Mouse (Mus musculus): ENCODE data around the gene Cyb5d2.

The Cyb5d2 gene

DNA sequence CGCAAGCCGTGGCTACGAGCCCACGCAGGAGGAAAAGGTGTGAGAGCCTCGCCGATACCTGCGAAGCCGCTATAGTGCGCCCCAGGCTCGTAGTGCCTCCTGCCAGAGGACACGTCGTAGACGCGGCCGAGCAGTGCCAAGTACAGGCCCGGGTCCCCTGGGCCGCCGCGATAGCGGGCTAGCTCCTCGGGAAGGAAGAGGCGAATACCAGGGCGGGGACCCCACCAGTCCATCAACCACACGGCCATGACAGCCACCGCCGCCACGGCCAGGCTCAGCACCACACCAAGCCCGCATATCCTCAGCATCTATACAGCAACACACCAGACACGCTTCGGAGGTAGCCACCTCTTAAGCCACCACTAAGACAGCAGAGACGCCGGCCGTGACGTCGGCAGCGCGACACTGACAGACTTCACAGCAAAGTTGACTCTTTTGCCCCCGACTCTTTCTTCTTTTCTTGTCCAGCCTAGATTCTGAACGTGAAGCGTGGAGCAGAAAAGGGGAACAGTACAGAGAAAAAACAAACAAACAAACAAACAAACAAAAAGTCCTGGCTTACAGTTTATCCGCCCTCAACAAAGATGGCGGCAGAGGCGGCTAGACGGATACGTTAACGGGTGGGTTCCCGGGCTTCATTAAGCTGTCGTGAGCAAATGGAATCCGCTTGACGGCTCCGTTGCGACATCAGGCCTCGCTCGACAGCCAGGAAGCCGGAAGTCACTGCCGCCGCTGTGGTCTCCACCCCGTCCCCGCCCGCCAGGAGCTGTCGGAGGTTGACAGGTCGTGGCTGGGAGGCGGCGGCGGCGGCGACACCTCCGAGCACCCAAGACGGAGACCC lies at the start of gene Cyb5d2, which contains the start of gene Zzef1:
Gene Cyb5d2 (minus strand): TSS at position 688 of the 841 bp plus-strand sequence.
Gene Zzef1 (plus strand): TSS at position 772 of the 841 bp plus-strand sequence.
- peak; percentile 90 for ATAC-seq (ENCODE audit: insufficient number of reproducible peaks, low FRiP score, low TSS enrichment)

DNA sequence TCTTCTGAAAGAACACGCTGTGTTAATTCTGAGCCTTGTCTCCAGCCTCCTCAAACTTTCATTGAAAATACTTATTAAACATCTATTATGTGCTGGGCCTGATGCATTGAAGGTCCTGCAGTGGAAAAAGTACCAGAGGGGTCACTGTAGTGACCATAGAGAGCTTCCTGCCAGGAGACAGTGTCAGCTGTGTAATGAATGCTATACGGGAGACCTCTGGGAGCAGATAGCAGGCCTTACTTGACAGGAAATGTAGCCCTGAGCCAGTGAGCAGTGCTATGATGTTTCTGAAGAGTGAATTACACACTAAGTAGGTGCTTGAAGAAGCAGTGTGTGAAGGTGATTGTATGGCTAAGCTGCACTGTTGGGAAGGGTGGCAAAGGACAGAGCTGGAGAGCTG lies 49.6 kb upstream of the Cyb5d2 start:
- ATAC-seq (ENCODE audit: insufficient number of reproducible peaks, low FRiP score, low TSS enrichment) = no peak

GRCm38 (mm10) chr11:72843576-72843975 lies 47.6 kb upstream of the Cyb5d2 start:
- ATAC-seq (ENCODE audit: insufficient number of reproducible peaks, low FRiP score, low TSS enrichment) = no peak

DNA sequence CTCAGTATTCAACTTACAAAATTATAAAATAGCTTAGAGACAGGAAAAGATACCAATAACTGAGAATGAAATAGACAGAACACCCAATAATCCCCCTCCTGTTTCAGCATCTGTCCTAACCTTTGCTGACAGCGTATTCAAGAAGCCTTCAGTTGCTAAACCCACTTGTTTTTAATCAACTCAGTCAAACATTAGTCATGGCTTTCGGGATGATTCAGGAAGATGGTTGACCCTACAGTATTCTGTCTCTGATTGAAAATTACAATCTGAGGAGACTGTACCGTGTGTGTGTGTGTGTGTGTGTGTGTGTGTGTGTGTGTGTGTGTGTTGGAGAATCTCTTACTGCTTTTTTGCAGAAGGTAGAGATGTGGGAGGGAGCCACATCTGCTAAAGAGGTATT lies 46.8 kb upstream of the Cyb5d2 start:
- no peak for ATAC-seq (ENCODE audit: insufficient number of reproducible peaks, low FRiP score, low TSS enrichment)

DNA sequence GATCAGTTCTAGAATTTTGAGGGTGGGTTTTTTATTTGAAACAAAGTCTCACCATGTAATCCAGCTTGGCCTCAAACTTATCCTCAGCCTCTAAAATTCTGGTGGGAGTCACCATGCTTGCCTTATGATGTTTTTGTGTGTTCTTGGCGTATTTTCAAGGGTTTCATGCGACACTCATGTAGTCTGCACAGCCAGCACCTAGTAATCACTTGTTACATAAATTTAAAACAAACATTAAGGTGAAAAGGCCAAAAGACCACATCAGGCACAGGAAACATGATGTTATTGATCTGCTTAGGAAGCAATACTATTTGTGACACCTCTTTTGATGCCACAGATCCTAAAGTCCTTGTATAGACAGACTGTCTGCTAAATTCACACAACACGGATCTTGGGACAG lies 33.9 kb upstream of the Cyb5d2 start:
- no peak for ATAC-seq (ENCODE audit: insufficient number of reproducible peaks, low FRiP score, low TSS enrichment)

DNA sequence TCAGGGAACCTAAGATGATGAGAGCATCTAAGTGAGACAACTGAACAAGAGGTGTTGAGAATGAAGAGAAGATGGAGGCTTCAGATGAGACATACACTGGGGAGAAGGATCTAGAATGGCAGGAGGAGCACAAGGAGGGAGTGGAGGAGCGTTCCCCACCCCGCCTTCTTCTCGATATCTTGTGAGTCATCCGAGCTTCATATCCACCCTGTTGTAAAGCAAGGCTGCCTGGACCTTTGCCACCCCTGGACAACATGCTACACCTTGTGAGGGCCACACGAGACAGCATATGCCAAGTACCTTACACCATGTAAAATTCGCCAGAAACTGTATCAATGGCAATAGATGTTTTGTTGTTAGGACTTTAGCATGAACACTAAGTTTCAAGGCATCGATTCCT lies 25.1 kb upstream of the Cyb5d2 start:
- no peak for ATAC-seq (ENCODE audit: insufficient number of reproducible peaks, low FRiP score, low TSS enrichment)

DNA sequence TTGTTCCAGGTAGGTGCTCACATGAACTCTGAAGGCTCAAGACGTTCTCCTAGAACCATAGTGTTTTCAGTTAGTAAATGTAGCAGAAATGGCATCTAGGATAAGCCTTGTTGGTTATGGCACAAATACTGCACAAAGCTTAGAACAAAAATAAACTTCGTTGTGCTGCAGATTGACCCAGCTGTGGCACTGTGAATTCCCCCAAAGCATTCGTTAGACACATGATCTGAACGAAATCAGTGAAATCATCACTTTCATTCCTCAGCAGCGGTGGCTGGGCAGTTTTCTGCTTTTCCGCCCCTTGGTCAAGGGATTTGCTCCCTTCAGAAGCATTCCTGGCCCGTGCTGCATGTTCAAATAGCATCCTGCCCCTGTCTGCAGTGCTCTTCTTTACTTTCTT lies 22.1 kb upstream of the Cyb5d2 start:
- no peak for ATAC-seq (ENCODE audit: insufficient number of reproducible peaks, low FRiP score, low TSS enrichment)

DNA sequence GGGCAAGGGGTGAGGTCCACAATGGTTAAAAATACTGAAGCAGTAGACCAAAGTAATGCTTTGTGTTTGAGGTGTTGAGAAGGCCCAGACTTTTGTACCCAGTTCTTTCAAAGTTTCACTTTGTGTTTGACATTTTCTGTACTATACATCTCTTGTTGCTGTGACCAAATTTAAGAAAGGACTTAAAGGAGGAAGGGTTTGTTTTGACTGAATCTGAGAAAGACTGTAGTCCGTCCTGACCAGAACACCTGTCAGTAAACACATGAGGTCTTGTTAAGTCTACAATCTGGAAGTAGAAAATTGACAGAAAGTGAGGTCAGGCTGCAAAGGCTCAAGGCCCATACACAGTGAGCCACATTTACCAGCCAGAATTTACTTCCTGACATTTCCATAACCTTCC lies 20.9 kb upstream of the Cyb5d2 start:
- no peak for ATAC-seq (ENCODE audit: insufficient number of reproducible peaks, low FRiP score, low TSS enrichment)

DNA sequence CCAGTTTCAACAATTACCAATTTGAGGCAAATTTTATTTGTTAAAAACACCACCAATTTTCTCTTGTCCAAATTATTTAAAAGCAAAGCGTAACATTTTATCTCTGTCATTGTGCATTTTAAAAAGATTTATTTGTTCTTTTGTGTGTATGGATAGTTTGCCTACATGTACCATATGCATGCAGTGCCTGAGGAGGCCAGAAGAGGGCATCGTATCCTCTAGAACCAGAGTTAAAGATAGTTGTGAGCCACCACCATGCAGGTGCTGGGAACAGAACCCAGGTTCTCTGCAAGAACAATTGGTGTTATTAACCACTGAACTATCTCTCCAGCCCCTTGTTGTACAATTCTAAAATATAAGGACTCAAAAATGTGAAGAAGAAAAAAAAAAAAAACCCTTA lies 18.2 kb upstream of the Cyb5d2 start:
- no peak for ATAC-seq (ENCODE audit: insufficient number of reproducible peaks, low FRiP score, low TSS enrichment)

GRCm38 (mm10) chr11:72813687-72814086 lies 17.7 kb upstream of the Cyb5d2 start:
- no peak for ATAC-seq (ENCODE audit: insufficient number of reproducible peaks, low FRiP score, low TSS enrichment)

GRCm38 (mm10) chr11:72807992-72808391 lies 12.1 kb upstream of the Cyb5d2 start:
- no peak for ATAC-seq (ENCODE audit: insufficient number of reproducible peaks, low FRiP score, low TSS enrichment)

- ATAC-seq (ENCODE audit: insufficient number of reproducible peaks, low FRiP score, low TSS enrichment) = no peak; the same call in 1 of the 2 replicates
Measured at GRCm38 (mm10) chr11:72806556-72806955, 10.6 kb upstream of the Cyb5d2 start.

GRCm38 (mm10) chr11:72805232-72805631 lies 9.3 kb upstream of the Cyb5d2 start:
- no peak for ATAC-seq (ENCODE audit: insufficient number of reproducible peaks, low FRiP score, low TSS enrichment)

- ATAC-seq (ENCODE audit: insufficient number of reproducible peaks, low FRiP score, low TSS enrichment) = no peak
Measured at GRCm38 (mm10) chr11:72804586-72804985, 8.6 kb upstream of the Cyb5d2 start.

DNA sequence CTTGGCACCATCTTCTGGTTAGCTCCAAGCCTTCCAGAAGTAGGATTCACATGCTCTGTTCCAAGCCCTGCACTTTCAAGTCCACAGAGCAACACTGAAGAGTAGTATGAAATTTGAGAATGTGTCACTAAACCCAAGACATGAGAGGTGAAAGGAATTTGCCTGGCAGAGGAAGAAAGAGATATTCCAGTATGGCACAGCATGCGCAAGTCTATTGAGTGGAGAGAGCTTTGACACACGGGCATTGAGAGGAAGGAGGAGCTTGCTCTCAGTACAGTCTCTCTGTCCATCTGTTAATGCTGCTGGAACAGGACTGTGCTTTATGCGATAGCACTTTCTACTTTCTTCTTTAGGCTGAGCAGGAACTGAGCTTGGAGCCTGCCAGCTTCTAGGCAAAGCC lies 7.1 kb upstream of the Cyb5d2 start:
- no peak for ATAC-seq (ENCODE audit: insufficient number of reproducible peaks, low FRiP score, low TSS enrichment)

GRCm38 (mm10) chr11:72801182-72801581 lies 5.2 kb upstream of the Cyb5d2 start:
- ATAC-seq (ENCODE audit: insufficient number of reproducible peaks, low FRiP score, low TSS enrichment) = no peak

GRCm38 (mm10) chr11:72798112-72798511 lies 2.2 kb upstream of the Cyb5d2 start:
- ATAC-seq (ENCODE audit: insufficient number of reproducible peaks, low FRiP score, low TSS enrichment) = no peak

GRCm38 (mm10) chr11:72796773-72797338 lies 914 bp upstream of the Cyb5d2 start:
- ATAC-seq (ENCODE audit: insufficient number of reproducible peaks, low FRiP score, low TSS enrichment) = no peak

- peak; percentile 41; the same call in 1 of the 2 replicates for ATAC-seq (ENCODE audit: insufficient number of reproducible peaks, low FRiP score, low TSS enrichment)
Measured at GRCm38 (mm10) chr11:72796296-72796687, 350 bp upstream of the Cyb5d2 start.

DNA sequence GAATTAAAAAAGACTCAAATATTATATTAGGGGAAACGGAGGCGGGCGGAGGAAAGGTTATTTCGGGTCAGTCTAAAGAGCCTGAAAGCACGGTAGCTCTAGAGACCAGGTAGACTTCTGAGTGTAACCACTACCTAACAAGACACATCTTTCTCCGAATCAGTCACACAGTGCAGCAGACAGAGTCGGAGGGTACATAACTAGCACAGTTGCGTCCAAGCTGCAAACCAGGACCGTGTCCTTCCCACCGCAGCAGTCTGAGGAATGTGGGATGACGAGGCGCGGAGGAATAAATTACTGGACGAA lies 840 bp downstream of the Cyb5d2 start:
- 0 out of 2 replicates have a peak, but pooled peaks have one; percentile 4 for ATAC-seq (ENCODE audit: insufficient number of reproducible peaks, low FRiP score, low TSS enrichment)

DNA sequence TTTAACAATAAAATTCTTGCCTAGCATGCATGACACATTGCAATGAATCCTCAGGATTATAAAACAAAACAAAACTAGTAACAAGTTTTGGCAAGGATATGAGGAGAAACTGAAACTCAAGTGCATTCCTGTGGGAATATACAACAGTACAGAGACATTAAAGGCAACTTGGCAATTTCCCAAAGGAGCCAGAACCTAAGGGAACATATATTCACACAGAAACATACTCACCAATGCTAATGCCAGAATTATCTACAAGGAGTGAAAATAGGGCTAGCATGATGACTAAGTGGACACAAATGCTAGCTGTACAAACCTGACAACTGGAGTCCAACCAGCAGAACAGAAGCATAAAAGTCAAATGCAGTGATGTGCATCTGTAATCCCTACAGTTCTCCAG lies 3.9 kb downstream of the Cyb5d2 start:
- no peak for ATAC-seq (ENCODE audit: insufficient number of reproducible peaks, low FRiP score, low TSS enrichment)

DNA sequence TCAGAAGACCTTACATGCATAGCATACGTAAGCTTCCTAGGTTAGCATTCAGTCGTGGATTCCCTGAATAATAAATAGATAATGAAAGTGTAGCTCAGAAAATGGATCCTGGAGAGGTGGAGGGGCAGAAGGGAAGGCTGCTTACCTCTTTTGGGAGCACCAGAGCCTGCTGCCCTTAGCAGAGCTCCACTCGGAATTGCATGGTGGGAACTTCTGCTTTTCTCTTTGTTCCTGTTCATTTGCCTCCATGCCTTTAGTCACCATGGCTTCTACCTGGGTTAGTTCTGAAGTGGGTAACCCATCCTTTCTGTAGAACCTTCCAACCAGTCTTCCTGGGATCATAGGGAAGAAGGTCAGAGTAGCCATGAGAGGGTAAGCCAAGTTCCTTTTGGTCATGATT lies 13.4 kb downstream of the Cyb5d2 start:
- no peak for ATAC-seq (ENCODE audit: insufficient number of reproducible peaks, low FRiP score, low TSS enrichment)

Data from cerebellum, adult (tissue).